ENCODE assay signal across 8 mouse cellular contexts in the genomic region with DNA sequence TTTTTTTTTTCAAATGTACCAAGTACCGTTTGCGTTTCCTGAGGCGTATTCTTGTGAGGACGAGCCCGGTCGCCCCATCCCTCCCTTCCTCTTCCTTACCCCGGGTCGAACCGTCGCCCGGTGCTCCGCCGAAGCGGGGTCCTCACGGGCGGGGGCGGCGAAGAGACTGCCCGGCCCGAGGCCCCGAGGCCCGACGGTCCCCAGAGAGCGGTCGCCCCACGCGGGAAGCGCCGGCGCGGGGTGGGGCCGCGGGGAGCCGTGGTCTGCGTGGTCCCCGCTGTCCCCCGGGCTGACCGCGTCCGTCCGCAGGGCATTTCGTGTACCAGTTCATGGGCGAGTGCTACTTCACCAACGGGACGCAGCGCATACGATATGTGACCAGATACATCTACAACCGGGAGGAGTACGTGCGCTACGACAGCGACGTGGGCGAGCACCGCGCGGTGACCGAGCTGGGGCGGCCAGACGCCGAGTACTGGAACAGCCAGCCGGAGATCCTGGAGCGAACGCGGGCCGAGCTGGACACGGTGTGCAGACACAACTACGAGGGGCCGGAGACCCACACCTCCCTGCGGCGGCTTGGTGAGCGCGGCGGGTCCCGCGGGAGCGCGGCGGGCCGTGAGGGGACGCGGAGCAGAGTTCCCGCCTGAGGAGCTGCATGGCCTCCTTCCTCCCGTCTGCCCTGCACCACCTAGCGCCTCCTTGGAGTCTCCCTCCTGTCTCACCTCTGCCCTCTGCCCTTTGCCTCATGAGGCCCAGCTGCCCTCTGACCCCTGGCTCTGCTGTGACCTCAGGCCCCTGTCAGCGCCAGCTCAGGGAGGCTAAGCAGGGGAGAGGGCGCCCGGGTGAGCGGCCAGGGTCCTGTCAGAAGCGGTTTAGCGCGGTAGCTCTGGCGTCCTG. TPM values are rescaled to one million over a fixed set of nuclear protein-coding genes. Genes with fewer than 3 reads are reported as not detected.
DNase-seq lines count a peak whose midpoint lies in the region; ATAC-seq and TF ChIP-seq lines count a peak whose summit lies in the region.

No protein-coding gene starts in this region.

- 2% methylated on average over 92 of the region's 93 CpGs for WGBS in thymus, adult 2 months
- WGBS in embryonic facial prominence, embryonic 12.5 days: under 1% methylated on average over 88 of the region's 93 CpGs
- whole genome bisulfite sequencing in intestine, embryonic 16.5 days: 2% methylated on average over 87 of the region's 93 CpGs
- under 1% methylated on average over 90 of the region's 93 CpGs for WGBS in midbrain, embryonic 10.5 days

- no peaks in the 10 kb centered on the region for H3K36me3 ChIP-seq in thymus, adult 2 months (ENCODE audit: control insufficient read depth, insufficient read depth, low read length)
- no peaks in the 10 kb centered on the region for H3K36me3 ChIP-seq in embryonic facial prominence, embryonic 12.5 days
- H3K36me3 ChIP-seq in intestine, embryonic 16.5 days (ENCODE audit: control insufficient read depth, insufficient read depth, low read length): no peaks in the 10 kb centered on the region
- H3K36me3 ChIP-seq in midbrain, embryonic 10.5 days: no peaks in the 10 kb centered on the region

- TF ChIP-seq CTCF in thymus, adult 2 months (IDR thresholded peaks at IDR 0.05; ENCODE audit: borderline replicate concordance, control insufficient read depth, extremely low read depth, insufficient read depth, low read length, poor library complexity): no peak

- no peak for TF ChIP-seq POLR2A in thymus, adult 2 months (IDR thresholded peaks at IDR 0.05; ENCODE audit: control insufficient read depth, extremely low read depth, insufficient read depth, low read length, poor library complexity)

- H3K9me3 ChIP-seq in embryonic facial prominence, embryonic 12.5 days: no peaks in the 10 kb centered on the region
- H3K9me3 ChIP-seq in intestine, embryonic 16.5 days (ENCODE audit: control insufficient read depth, low read length): no peaks in the 10 kb centered on the region
- H3K9me3 ChIP-seq in midbrain, embryonic 10.5 days (replicated peaks): no peaks in the 10 kb centered on the region

- no peak for DNase-seq in thymus, adult 2 months
- DNase-seq in thymus, adult 18-20 months: no peak
- DNase-seq in midbrain, embryonic 10.5 days (ENCODE audit: low spot score): peak; percentile 76
- peak; percentile 42 for DNase-seq in thymus, postnatal 25 days
- DNase-seq in right cerebral cortex, postnatal 25 days: no peak
- DNase-seq in frontal cortex, postnatal 25 days (ENCODE audit: low spot score in 2 of 2): no peak

- H3K27me3 ChIP-seq in thymus, adult 2 months (ENCODE audit: control insufficient read depth, insufficient read depth, low read length): peaks cover 4% of the 10 kb centered on the region; the same call in 1 of the 2 replicates
- peaks cover 27% of the 10 kb centered on the region for H3K27me3 ChIP-seq in embryonic facial prominence, embryonic 12.5 days
- peaks cover 13% of the 10 kb centered on the region; the same call in 1 of the 2 replicates for H3K27me3 ChIP-seq in intestine, embryonic 16.5 days (replicated peaks; ENCODE audit: control insufficient read depth, insufficient read depth, low read length)
- H3K27me3 ChIP-seq in midbrain, embryonic 10.5 days (ENCODE audit: low read depth, poor library complexity, severe bottlenecking): peaks cover 34% of the 10 kb centered on the region

- ATAC-seq in embryonic facial prominence, embryonic 12.5 days (ENCODE audit: insufficient number of reproducible peaks, insufficient read depth, low FRiP score, low TSS enrichment): no peak
- ATAC-seq in intestine, embryonic 16.5 days: peak; percentile 37

- no peak overlapping the region for H3K27ac ChIP-seq in thymus, adult 2 months (ENCODE audit: control insufficient read depth, insufficient read depth, low read length)
- H3K27ac ChIP-seq in embryonic facial prominence, embryonic 12.5 days: no peak overlapping the region; the same call in 1 of the 2 replicates
- no peak overlapping the region for H3K27ac ChIP-seq in intestine, embryonic 16.5 days (ENCODE audit: low read length)
- peak overlapping the region; percentile 86 for H3K27ac ChIP-seq in midbrain, embryonic 10.5 days (replicated peaks)

- H3K4me3 ChIP-seq in thymus, adult 2 months (ENCODE audit: control insufficient read depth, insufficient read depth, low read length): peak overlapping the region; percentile 45
- peak overlapping the region; percentile 53 for H3K4me3 ChIP-seq in embryonic facial prominence, embryonic 12.5 days
- peak overlapping the region; percentile 55 for H3K4me3 ChIP-seq in intestine, embryonic 16.5 days (ENCODE audit: low read length)
- H3K4me3 ChIP-seq in midbrain, embryonic 10.5 days: peak overlapping the region; percentile 73

- peak overlapping the region; percentile 53 for H3K9ac ChIP-seq in embryonic facial prominence, embryonic 12.5 days
- peak overlapping the region; percentile 71 for H3K9ac ChIP-seq in intestine, embryonic 16.5 days (ENCODE audit: low read depth, low read length)

- H3K4me1 ChIP-seq in thymus, adult 2 months (replicated peaks; ENCODE audit: control insufficient read depth, insufficient read depth, low read length): peaks cover 17% of the 10 kb centered on the region
- H3K4me1 ChIP-seq in embryonic facial prominence, embryonic 12.5 days: 0 out of 2 replicates have a peak, but pooled peaks cover 6% of the 10 kb centered on the region
- peaks cover 8% of the 10 kb centered on the region; the same call in 1 of the 2 replicates for H3K4me1 ChIP-seq in intestine, embryonic 16.5 days (ENCODE audit: control insufficient read depth, insufficient read depth, low read length)
- peaks cover 29% of the 10 kb centered on the region for H3K4me1 ChIP-seq in midbrain, embryonic 10.5 days

- H3K4me2 ChIP-seq in embryonic facial prominence, embryonic 12.5 days (replicated peaks): peak overlapping the region; percentile 95
- peak overlapping the region; percentile 91 for H3K4me2 ChIP-seq in intestine, embryonic 16.5 days (ENCODE audit: low read depth, low read length)

RNA-seq across cellular contexts. Expression of a gene that starts 7.2 kb away (rescaled TPM):
- 2,799 and 4,004 TPM in 2 replicates for polyA plus RNA-seq in thymus, adult 2 months (2012; rRNA removed)
- polyA plus RNA-seq in embryonic facial prominence, embryonic 12.5 days (2016; fragmentation: Nextera tagmentation; extraction: Ambion mirVana): 2.9 and 3.4 TPM in 2 replicates
- 28.5 and 30.9 TPM in 2 replicates for polyA plus RNA-seq in intestine, embryonic 16.5 days (2015; fragmentation: Nextera tagmentation; extraction: Ambion mirVana)
- polyA plus RNA-seq in midbrain, embryonic 10.5 days (2016; fragmentation: Nextera tagmentation; extraction: Ambion mirVana): 8.3 and 11.1 TPM in 2 replicates

RNA-seq across cellular contexts. Expression of a gene that starts 22.9 kb away (rescaled TPM):
- 1,027 and 1,363 TPM in 2 replicates for polyA plus RNA-seq in thymus, adult 2 months (2012; rRNA removed)
- 0.19 TPM in 1 of 2 replicates, not detected in the other for polyA plus RNA-seq in embryonic facial prominence, embryonic 12.5 days (2016; fragmentation: Nextera tagmentation; extraction: Ambion mirVana)
- 15.7 and 17.5 TPM in 2 replicates for polyA plus RNA-seq in intestine, embryonic 16.5 days (2015; fragmentation: Nextera tagmentation; extraction: Ambion mirVana)
- not detected in 2 replicates for polyA plus RNA-seq in midbrain, embryonic 10.5 days (2016; fragmentation: Nextera tagmentation; extraction: Ambion mirVana)

RNA-seq across cellular contexts. Expression of a gene that starts 26.0 kb away (rescaled TPM):
- 30.1 and 37.5 TPM in 2 replicates for polyA plus RNA-seq in thymus, adult 2 months (2012; rRNA removed)
- polyA plus RNA-seq in embryonic facial prominence, embryonic 12.5 days (2016; fragmentation: Nextera tagmentation; extraction: Ambion mirVana): not detected in 2 replicates
- 0.15 and 0.21 TPM in 2 replicates for polyA plus RNA-seq in intestine, embryonic 16.5 days (2015; fragmentation: Nextera tagmentation; extraction: Ambion mirVana)
- not detected in 2 replicates for polyA plus RNA-seq in midbrain, embryonic 10.5 days (2016; fragmentation: Nextera tagmentation; extraction: Ambion mirVana)

RNA-seq across cellular contexts. Expression of a gene that starts 41.0 kb away (rescaled TPM):
- polyA plus RNA-seq in thymus, adult 2 months (2012; rRNA removed): 492 and 666 TPM in 2 replicates
- 1.4 and 1.5 TPM in 2 replicates for polyA plus RNA-seq in embryonic facial prominence, embryonic 12.5 days (2016; fragmentation: Nextera tagmentation; extraction: Ambion mirVana)
- polyA plus RNA-seq in intestine, embryonic 16.5 days (2015; fragmentation: Nextera tagmentation; extraction: Ambion mirVana): 11.0 and 11.1 TPM in 2 replicates
- polyA plus RNA-seq in midbrain, embryonic 10.5 days (2016; fragmentation: Nextera tagmentation; extraction: Ambion mirVana): 1.5 and 2.0 TPM in 2 replicates

Comparison
In these comparisons a context has a peak if more than half of its experiments do, and no peak if none do; other contexts are left out.
1. DNase-seq: peak in midbrain, embryonic 10.5 days (single experiment) and thymus, postnatal 25 days (single experiment); none in thymus, adult 2 months (single experiment), thymus, adult 18-20 months (0 of 2), right cerebral cortex, postnatal 25 days (single experiment) and frontal cortex, postnatal 25 days (0 of 2).
2. RNA of a gene that starts 7.2 kb away (polyA plus RNA-seq): 2,799 to 4,004 TPM in thymus, adult 2 months; 28.5 to 30.9 TPM in intestine, embryonic 16.5 days, 8.3 to 11.1 TPM in midbrain, embryonic 10.5 days and 2.9 to 3.4 TPM in embryonic facial prominence, embryonic 12.5 days; every median in the first group is over 10 times any median in the second.
3. RNA of a gene that starts 22.9 kb away (polyA plus RNA-seq): 1,027 to 1,363 TPM in thymus, adult 2 months; 15.7 to 17.5 TPM in intestine, embryonic 16.5 days, 0.19 TPM in embryonic facial prominence, embryonic 12.5 days and not detected in midbrain, embryonic 10.5 days; every median in the first group is over 10 times any median in the second.
4. RNA of a gene that starts 26.0 kb away (polyA plus RNA-seq): 30.1 to 37.5 TPM in thymus, adult 2 months; 0.15 to 0.21 TPM in intestine, embryonic 16.5 days, not detected in embryonic facial prominence, embryonic 12.5 days and not detected in midbrain, embryonic 10.5 days; every median in the first group is over 10 times any median in the second.
5. Peak in every context shown above with its lines, with median percentiles within 50 percentile points of each other: H3K4me3 ChIP-seq.